Mouse (Mus musculus) CD4-positive, CD25-positive, alpha-beta regulatory T cell, adult 2 months (primary cell): ENCODE results near the gene Clint1.
A peak's percentile ranks its signal among the peaks of the same experiment; 100 is the strongest.

ENCODE experiments used
- DNase-seq: peaks from one replicate; pipeline ENCODE4 v3.0.0-alpha.2; 2012; ENCODE audit warnings: low read depth, low spot score

Gene Clint1

GRCm38 (mm10) chr11:45884029-45884428 is 32.2 kb downstream of the Clint1 start:
- peak; percentile 80 for DNase-seq

- no peak for DNase-seq
Observed at GRCm38 (mm10) chr11:45885606-45886230, 33.9 kb downstream of the Clint1 start.

- DNase-seq = no peak
Observed at GRCm38 (mm10) chr11:45886596-45886995, 34.7 kb downstream of the Clint1 start.

GRCm38 (mm10) chr11:45888471-45889030 is 36.7 kb downstream of the Clint1 start:
- DNase-seq = no peak

- no peak for DNase-seq
Observed at GRCm38 (mm10) chr11:45889981-45890380, 38.1 kb downstream of the Clint1 start.

GRCm38 (mm10) chr11:45890423-45890822 is 38.6 kb downstream of the Clint1 start:
- DNase-seq = no peak

- no peak for DNase-seq
Observed at GRCm38 (mm10) chr11:45892861-45893360, 41.1 kb downstream of the Clint1 start.

GRCm38 (mm10) chr11:45897392-45897791 is 45.5 kb downstream of the Clint1 start:
- no peak for DNase-seq

GRCm38 (mm10) chr11:45900233-45901015 is 48.6 kb downstream of the Clint1 start:
- DNase-seq = no peak

- DNase-seq = no peak
Observed at GRCm38 (mm10) chr11:45906109-45906786, 54.4 kb downstream of the Clint1 start.

GRCm38 (mm10) chr11:45907301-45907700 is 55.5 kb downstream of the Clint1 start:
- no peak for DNase-seq

GRCm38 (mm10) chr11:45908070-45908469 is 56.2 kb downstream of the Clint1 start:
- no peak for DNase-seq

- DNase-seq = no peak
Observed at GRCm38 (mm10) chr11:45908894-45909293, 57.0 kb downstream of the Clint1 start.

- no peak for DNase-seq
Observed at GRCm38 (mm10) chr11:45910701-45911100, 58.9 kb downstream of the Clint1 start.

- DNase-seq = no peak
Observed at GRCm38 (mm10) chr11:45916196-45916595, 64.3 kb downstream of the Clint1 start.

- DNase-seq = no peak
Observed at GRCm38 (mm10) chr11:45918018-45918417, 66.2 kb downstream of the Clint1 start.

GRCm38 (mm10) chr11:45918836-45919235 is 67.0 kb downstream of the Clint1 start:
- DNase-seq = no peak

- no peak for DNase-seq
Observed at GRCm38 (mm10) chr11:45921026-45921425, 69.2 kb downstream of the Clint1 start.

- DNase-seq = no peak
Observed at GRCm38 (mm10) chr11:45921480-45921898, 69.6 kb downstream of the Clint1 start.

GRCm38 (mm10) chr11:45925436-45925835 is 73.6 kb downstream of the Clint1 start:
- no peak for DNase-seq

- DNase-seq = peak; percentile 87
Observed at GRCm38 (mm10) chr11:45926640-45927082, 74.8 kb downstream of the Clint1 start.

- DNase-seq = no peak
Observed at GRCm38 (mm10) chr11:45927456-45927855, 75.6 kb downstream of the Clint1 start.
